Mouse (Mus musculus) CH12.LX (cell line): ENCODE data around the gene Zmynd10. TPM values are rescaled to one million over a fixed set of nuclear protein-coding genes. Genes with fewer than 3 reads are reported as not detected.

Experiments
- DNase-seq: peaks from one replicate; pipeline ENCODE4 v3.0.0-alpha.2; 2013; ENCODE audit errors: extremely low read depth
- H3K27ac ChIP-seq: 2 replicates; pipeline ENCODE4 v1.5.1; 2012; ENCODE audit warnings: low read depth, mild to moderate bottlenecking, control low read depth, moderate library complexity; ENCODE audit not compliant: insufficient read depth
- H3K27me3 ChIP-seq: replicated peaks from 2 replicates; pipeline ENCODE3; 2012; ENCODE audit warnings: inconsistent platforms
- H3K36me3 ChIP-seq, 2 experiments: replicated peaks in 1 of 2; 2 replicates each; pipeline versions ENCODE3 to v1.6.1; 2012; ENCODE audit warnings: inconsistent platforms in 1 of 2, low read length in 1 of 2, mild to moderate bottlenecking in 1 of 2, mixed read lengths in 1 of 2, moderate library complexity in 1 of 2; ENCODE audit not compliant: control insufficient read depth in 1 of 2, insufficient read depth in 1 of 2
- H3K4me1 ChIP-seq, 2 experiments: 2 replicates each; pipeline ENCODE4 v1.6.1; 2012; ENCODE audit warnings: inconsistent platforms in 1 of 2, moderate library complexity in 1 of 2; ENCODE audit not compliant: insufficient read depth in 2 of 2, control insufficient read depth in 1 of 2
- H3K4me2 ChIP-seq: 2 replicates; pipeline ENCODE4 v1.6.1; 2012; ENCODE audit warnings: low read depth, mild to moderate bottlenecking, control low read depth; ENCODE audit not compliant: poor library complexity, insufficient read depth, severe bottlenecking
- H3K4me3 ChIP-seq, 3 experiments: fragments of 150-350 bp in 1 of 3; sonication (generic) in 1 of 3; replicated peaks in 1 of 3; 2 replicates each; pipeline versions ENCODE3 to v1.5.1; 2011 to 2012; ENCODE audit warnings: low read depth in 2 of 3, low read length in 2 of 3, mild to moderate bottlenecking in 2 of 3, moderate library complexity in 2 of 3, control low read depth in 1 of 3, improper control_type of control experiment in 1 of 3, inconsistent platforms in 1 of 3, mixed read lengths in 1 of 3; ENCODE audit not compliant: poor library complexity in 1 of 3
- H3K79me2 ChIP-seq: replicated peaks from 2 replicates; pipeline ENCODE4 v1.6.1; 2012; ENCODE audit warnings: mild to moderate bottlenecking, moderate library complexity; ENCODE audit not compliant: control insufficient read depth, poor library complexity, insufficient read depth, severe bottlenecking; ENCODE audit errors: extremely low read depth
- H3K9ac ChIP-seq: 2 replicates; pipeline ENCODE4 v1.6.1; 2012; ENCODE audit warnings: low read depth, mild to moderate bottlenecking, control low read depth, moderate library complexity; ENCODE audit not compliant: insufficient read depth
- H3K9me3 ChIP-seq: replicated peaks from 2 replicates; pipeline ENCODE3; 2012; ENCODE audit warnings: low read length, inconsistent platforms, mixed read lengths
- CHD2 ChIP-seq: IDR thresholded peaks from 2 replicates; pipeline ENCODE4 v1.6.1; 2011; ENCODE audit warnings: low read length, improper control_type of control experiment
- CTCF ChIP-seq, 2 experiments: IDR thresholded peaks in 1 of 2; conservative IDR thresholded peaks in 1 of 2; 2 replicates each; pipeline ENCODE4 v1.5.1; 2011 to 2012; ENCODE audit warnings: low read depth in 2 of 2, low read length in 2 of 2, improper control_type of control experiment in 1 of 2, inconsistent platforms in 1 of 2, mild to moderate bottlenecking in 1 of 2, moderate library complexity in 1 of 2
- E2F4 ChIP-seq: IDR thresholded peaks from 2 replicates; pipeline ENCODE4 v1.6.1; 2011; ENCODE audit warnings: low read depth, low read length, improper control_type of control experiment; ENCODE audit not compliant: insufficient replicate concordance
- ELF1 ChIP-seq: IDR thresholded peaks from 2 replicates; pipeline ENCODE4 v1.6.1; 2014; ENCODE audit warnings: low read depth, mild to moderate bottlenecking, inconsistent platforms, low read length, improper control_type of control experiment
- EP300 ChIP-seq: IDR thresholded peaks from 2 replicates; pipeline ENCODE4 v1.6.1; 2011; ENCODE audit warnings: low read length, improper control_type of control experiment
- GABPA ChIP-seq: IDR thresholded peaks from 2 replicates; pipeline ENCODE4 v1.6.1; 2012; ENCODE audit warnings: low read depth, low read length, improper control_type of control experiment, inconsistent platforms; ENCODE audit not compliant: insufficient replicate concordance
- HCFC1 ChIP-seq: IDR thresholded peaks from 2 replicates; pipeline ENCODE4 v1.6.1; 2012; ENCODE audit warnings: low read depth, mild to moderate bottlenecking, inconsistent platforms, low read length, improper control_type of control experiment
- JUN ChIP-seq: IDR thresholded peaks from 2 replicates; pipeline ENCODE4 v1.6.1; 2011; ENCODE audit warnings: low read depth, mild to moderate bottlenecking, low read length, improper control_type of control experiment, moderate library complexity; ENCODE audit not compliant: insufficient read depth
- JUND ChIP-seq: conservative IDR thresholded peaks from 2 replicates; pipeline ENCODE4 v1.6.1; 2011; ENCODE audit warnings: low read depth, low read length, improper control_type of control experiment
- KAT2A ChIP-seq: IDR thresholded peaks from 2 replicates; pipeline ENCODE4 v1.6.1; 2012; ENCODE audit warnings: low read length, improper control_type of control experiment, inconsistent platforms; ENCODE audit not compliant: insufficient replicate concordance
- MAX ChIP-seq: IDR thresholded peaks from 2 replicates; pipeline ENCODE4 v1.6.1; 2011; ENCODE audit warnings: low read length, improper control_type of control experiment
- MAZ ChIP-seq: IDR thresholded peaks from 2 replicates; pipeline ENCODE4 v1.6.1; 2012; ENCODE audit warnings: low read depth, mild to moderate bottlenecking, inconsistent platforms, low read length, improper control_type of control experiment, moderate library complexity
- MEF2A ChIP-seq: IDR thresholded peaks from 2 replicates; pipeline ENCODE4 v1.6.1; 2014; ENCODE audit warnings: low read depth, mild to moderate bottlenecking, inconsistent platforms, low read length, improper control_type of control experiment, borderline replicate concordance
- MXI1 ChIP-seq: IDR thresholded peaks from 2 replicates; pipeline ENCODE4 v1.6.1; 2011; ENCODE audit warnings: mild to moderate bottlenecking, low read depth, low read length, improper control_type of control experiment
- MYC ChIP-seq: IDR thresholded peaks from 2 replicates; pipeline ENCODE4 v1.6.1; 2011; ENCODE audit warnings: low read depth, mild to moderate bottlenecking, improper control_type of control experiment, low read length
- NELFE ChIP-seq: IDR thresholded peaks from 2 replicates; pipeline ENCODE4 v1.6.1; 2011; ENCODE audit warnings: low read depth, low read length, improper control_type of control experiment
- NRF1 ChIP-seq: IDR thresholded peaks from 2 replicates; pipeline ENCODE4 v1.6.1; 2014; ENCODE audit warnings: low read depth, mild to moderate bottlenecking, inconsistent platforms, low read length, improper control_type of control experiment, moderate library complexity
- POLR2A ChIP-seq: IDR thresholded peaks from 2 replicates; pipeline ENCODE4 v1.6.1; 2011; ENCODE audit warnings: low read depth, mild to moderate bottlenecking, improper control_type of control experiment, low read length
- POLR2AphosphoS2 ChIP-seq: IDR thresholded peaks from 2 replicates; pipeline ENCODE4 v1.6.1; 2011; ENCODE audit warnings: low read depth, low read length, improper control_type of control experiment
- SIN3A ChIP-seq: IDR thresholded peaks from 2 replicates; pipeline ENCODE4 v1.6.1; 2012; ENCODE audit warnings: low read length, improper control_type of control experiment, inconsistent platforms
- TBP ChIP-seq: conservative IDR thresholded peaks from 2 replicates; pipeline ENCODE4 v1.6.1; 2011; ENCODE audit warnings: low read depth, low read length, improper control_type of control experiment
- TCF12 ChIP-seq: IDR thresholded peaks from 2 replicates; pipeline ENCODE4 v1.6.1; 2014; ENCODE audit warnings: low read depth, mild to moderate bottlenecking, inconsistent platforms, low read length, improper control_type of control experiment
- UBTF ChIP-seq: IDR thresholded peaks from 2 replicates; pipeline ENCODE4 v1.6.1; 2012; ENCODE audit warnings: low read depth, mild to moderate bottlenecking, inconsistent platforms, low read length, improper control_type of control experiment, moderate library complexity
- USF1 ChIP-seq: IDR thresholded peaks from 2 replicates; pipeline ENCODE4 v1.6.1; 2014; ENCODE audit warnings: low read depth, mild to moderate bottlenecking, inconsistent platforms, low read length, improper control_type of control experiment
- USF2 ChIP-seq: conservative IDR thresholded peaks from 2 replicates; pipeline ENCODE4 v1.6.1; 2011; ENCODE audit warnings: low read depth, low read length, improper control_type of control experiment
- ZKSCAN1 ChIP-seq: IDR thresholded peaks from 2 replicates; pipeline ENCODE4 v1.6.1; 2012; ENCODE audit warnings: low read depth, inconsistent platforms, low read length, improper control_type of control experiment, borderline replicate concordance
- ZNF384 ChIP-seq: IDR thresholded peaks from 2 replicates; pipeline ENCODE4 v1.6.1; 2012; ENCODE audit warnings: low read depth, low read length, improper control_type of control experiment, inconsistent platforms
- dilution Hi-C: fragments of 300-500 bp; cut with MboI; formaldehyde crosslinking; loops from 2 replicates; pipeline ENCODE4 v1.14.3; 2020; ENCODE audit warnings: low sequenced_read_pairs; ENCODE audit not compliant: extremely low pct_unique_long_range_greater_than_20kb, extremely low pct_ligation_motif_present
- in situ Hi-C: fragments of 300-500 bp; cut with MboI; formaldehyde crosslinking; loops from 3 replicates; pipeline ENCODE4 v1.14.3; 2019; ENCODE audit warnings: low sequenced_read_pairs, low pct_ligation_motif_present, low pct_unique_long_range_greater_than_20kb, mixed read lengths
- polyA plus RNA-seq: library from polyadenylated mRNA; unstranded; fragments of >175 nt; gene quantifications from 2 replicates; pipeline ENCODE4 v1.2.1, GENCODE M21; 2012; ENCODE audit warnings: low read depth; ENCODE audit not compliant: insufficient read length
- total RNA-seq, 2 experiments: library from RNA; depleted of rRNA; stranded (reverse); fragments of 300-350 nt in 1 of 2; fragments of >200 nt in 1 of 2; gene quantifications; 2 replicates each; pipeline ENCODE4 v1.2.3; 2012 to 2014

Zmynd10 gene
- total and polyA plus RNA-seq, 3 experiments, result 0.34 to 0.63 TPM; not detected in 1

GRCm38 (mm10) chr9:107548820-107549219 is 1.7 kb downstream of the Zmynd10 start:
- dilution Hi-C loops, result no loop called here
- H3K27ac ChIP-seq, result no peak overlapping the region
- in situ Hi-C loops, result no loop called here

GRCm38 (mm10) chr9:107549297-107550074 is 2.4 kb downstream of the Zmynd10 start:
- peaks cover 5 to 49% of the 10 kb centered on the region in 2 experiments for H3K4me1 ChIP-seq
- H3K36me3 ChIP-seq, result peaks cover 14 to 26% of the 10 kb centered on the region in 2 experiments
- no peaks in the 10 kb centered on the region for H3K9me3 ChIP-seq
- in situ Hi-C loops, result no loop called here
- dilution Hi-C loops, result no loop called here
- H3K4me2 ChIP-seq, result no peak overlapping the region
- no peak overlapping the region for H3K4me3 ChIP-seq
- no peak overlapping the region for H3K27ac ChIP-seq
- H3K27me3 ChIP-seq, result no peaks in the 10 kb centered on the region
- TF ChIP-seq ZKSCAN1, result no peak
- TF ChIP-seq JUND, result no peak
- no peak for TF ChIP-seq KAT2A
- TF ChIP-seq USF2, result no peak
- no peak for TF ChIP-seq HCFC1
- no peak for TF ChIP-seq JUN
- TF ChIP-seq ELF1, result no peak
- no peak for TF ChIP-seq USF1
- no peak for TF ChIP-seq MAZ
- TF ChIP-seq MYC, result no peak
- TF ChIP-seq NRF1, result no peak
- TF ChIP-seq NELFE, result no peak
- no peak for TF ChIP-seq MEF2A
- no peak for TF ChIP-seq TBP
- no peak for TF ChIP-seq SIN3A
- no peak for TF ChIP-seq E2F4
- TF ChIP-seq CHD2, result no peak
- no peak overlapping the region for H3K9ac ChIP-seq
- H3K79me2 ChIP-seq, result no peaks in the 10 kb centered on the region; the same call in 1 of the 2 replicates
- no peak for DNase-seq

More at GRCm38 (mm10) chr9:107548820-107549219, 1.7 kb downstream of the Zmynd10 start:
- no peak for DNase-seq
- Histone ChIP-seq H3K9ac (no peak overlapping the region), H3K27me3 (no peaks in the 10 kb centered on the region), H3K79me2 (no peaks in the 10 kb centered on the region; the same call in 1 of the 2 replicates), H3K9me3 (no peaks in the 10 kb centered on the region), H3K36me3 (peaks cover 20 to 33% of the 10 kb centered on the region in 2 experiments), H3K4me3 (no peak overlapping the region), H3K4me2 (no peak overlapping the region), H3K4me1 (peaks cover 5 to 49% of the 10 kb centered on the region in 2 experiments)
- TF ChIP-seq UBTF (no peak), POLR2A (no peak), E2F4 (no peak), EP300 (no peak), MXI1 (no peak), JUN (no peak), POLR2AphosphoS2 (no peak), MAX (no peak), ZNF384 (no peak), GABPA (no peak), ELF1 (no peak), TCF12 (no peak), CTCF (conservative IDR thresholded peaks at IDR 0.05 in 1 of 2, IDR thresholded peaks at IDR 0.05 in 1 of 2; ENCODE audit: low read depth in 2 of 2, low read length in 2 of 2) (no peak)
